Mouse (Mus musculus) cerebellum, adult 2 months (tissue): Measurements from ENCODE around the gene Dntt.

Experiments
- CTCF ChIP-seq: fragments of 200-500 bp; IDR thresholded peaks from 2 replicates; pipeline ENCODE4 v1.5.1; 2011; ENCODE audit warnings: low read depth, mild to moderate bottlenecking, control low read depth, low read length, moderate library complexity, borderline replicate concordance; ENCODE audit not compliant: insufficient read depth
- POLR2A ChIP-seq: fragments of 200-500 bp; IDR thresholded peaks from 2 replicates; pipeline ENCODE4 v1.6.1; 2011; ENCODE audit warnings: low read length, control low read depth, borderline replicate concordance; ENCODE audit not compliant: insufficient read depth

- TF ChIP-seq CTCF (no peak), POLR2A (no peak)
These were observed 25.6 kb downstream of the Dntt start for GRCm38 (mm10) chr19:41054702-41055101.
